Mouse (Mus musculus) heart, adult 2 months (tissue): ENCODE measurements around the gene Grin2b.

Experiments used
- CTCF ChIP-seq: fragments of 200-600 bp; IDR thresholded peaks from 2 replicates; pipeline ENCODE4 v1.8.1; 2022; ENCODE audit warnings: antibody characterized with exemption, mild to moderate bottlenecking, moderate library complexity
- POLR2A ChIP-seq: fragments of 200-500 bp; IDR thresholded peaks from 2 replicates; pipeline ENCODE4 v1.6.1; 2011; ENCODE audit warnings: mild to moderate bottlenecking, low read depth, low read length, control low read depth; ENCODE audit not compliant: insufficient read depth

GRCm38 (mm10) chr6:135748412-135749076 is 424.8 kb downstream of the Grin2b start:
- TF ChIP-seq CTCF (no peak), POLR2A (no peak)
